Mouse (Mus musculus) cerebellum, adult 2 months (tissue): ENCODE measurements around the gene Ehmt1.
A peak's percentile ranks its signal among the peaks of the same experiment; 100 is the strongest.

Experiments used
- CTCF ChIP-seq: fragments of 200-500 bp; IDR thresholded peaks from 2 replicates; pipeline ENCODE4 v1.5.1; 2011; ENCODE audit warnings: low read depth, mild to moderate bottlenecking, control low read depth, low read length, moderate library complexity, borderline replicate concordance; ENCODE audit not compliant: insufficient read depth
- POLR2A ChIP-seq: fragments of 200-500 bp; IDR thresholded peaks from 2 replicates; pipeline ENCODE4 v1.6.1; 2011; ENCODE audit warnings: low read length, control low read depth, borderline replicate concordance; ENCODE audit not compliant: insufficient read depth

GRCm38 (mm10) chr2:24935057-24935796, 15.8 kb upstream of the Ehmt1 start, which contains the start of gene Arrdc1:
- peak; percentile 35; the same call in 1 of the 2 replicates for TF ChIP-seq CTCF
- 0 out of 2 replicates have a peak, but pooled peaks have one; percentile 29 for TF ChIP-seq POLR2A
